Mouse (Mus musculus) heart, embryonic 14.5 days (tissue): ENCODE data around the gene Rps6kb1. TPM values are rescaled to one million over a fixed set of nuclear protein-coding genes. Genes with fewer than 3 reads are reported as not detected.
A peak's percentile ranks its signal among the peaks of the same experiment; 100 is the strongest.

ENCODE experiments used
- ATAC-seq: fragments of 200-750 bp; cut with Nextera tagmentation; 2 replicates; pipeline ENCODE4 v1.8.0; 2017; ENCODE audit warnings: low read depth, moderate TSS enrichment; ENCODE audit not compliant: insufficient number of reproducible peaks, insufficient read depth, low FRiP score
- H3K27ac ChIP-seq, 2 experiments: fragments of 200-500 bp in 1 of 2; fragments of 300-500 bp in 1 of 2; sonication (generic) in 1 of 2; replicated peaks in 1 of 2; 2 replicates each; pipeline ENCODE4 v1.5.1; 2012 to 2014; ENCODE audit warnings: low read depth in 2 of 2, low read length in 2 of 2, control low read depth in 1 of 2, mild to moderate bottlenecking in 1 of 2, mixed read lengths in 1 of 2; ENCODE audit not compliant: control insufficient read depth in 1 of 2, insufficient read depth in 1 of 2
- H3K27me3 ChIP-seq: fragments of 300-500 bp; sonication (generic); 2 replicates; pipeline ENCODE4 v1.6.1; 2014; ENCODE audit warnings: mild to moderate bottlenecking, low read length, control low read depth; ENCODE audit not compliant: control insufficient read depth, insufficient read depth
- H3K36me3 ChIP-seq: fragments of 300-500 bp; sonication (generic); 2 replicates; pipeline ENCODE4 v1.6.1; 2014; ENCODE audit warnings: mild to moderate bottlenecking, control low read depth, low read length, mixed read lengths; ENCODE audit not compliant: control insufficient read depth, insufficient read depth
- H3K4me1 ChIP-seq, 2 experiments: fragments of 200-500 bp in 1 of 2; fragments of 300-500 bp in 1 of 2; sonication (generic) in 1 of 2; 2 replicates each; pipeline ENCODE4 v1.6.1; 2012 to 2014; ENCODE audit warnings: low read length in 2 of 2, control low read depth in 1 of 2, mixed read lengths in 1 of 2; ENCODE audit not compliant: control insufficient read depth in 2 of 2, insufficient read depth in 2 of 2
- H3K4me2 ChIP-seq: fragments of 300-500 bp; sonication (generic); 2 replicates; pipeline ENCODE4 v1.6.1; 2014; ENCODE audit warnings: mild to moderate bottlenecking, low read length
- H3K4me3 ChIP-seq, 2 experiments: fragments of 200-500 bp in 1 of 2; fragments of 300-500 bp in 1 of 2; sonication (generic) in 1 of 2; 2 replicates each; pipeline ENCODE4 v1.5.1; 2012 to 2014; ENCODE audit warnings: low read length in 2 of 2, mild to moderate bottlenecking in 2 of 2, control low read depth in 1 of 2, low read depth in 1 of 2, moderate library complexity in 1 of 2; ENCODE audit not compliant: control insufficient read depth in 1 of 2, insufficient read depth in 1 of 2
- H3K9ac ChIP-seq: fragments of 300-500 bp; sonication (generic); 2 replicates; pipeline ENCODE4 v1.6.1; 2014; ENCODE audit warnings: mild to moderate bottlenecking, low read length
- H3K9me3 ChIP-seq: fragments of 300-500 bp; sonication (generic); 2 replicates; pipeline ENCODE4 v1.6.1; 2016; ENCODE audit warnings: low read length, control low read depth; ENCODE audit not compliant: control insufficient read depth
- WGBS: fragments of 180-500 bp; shearing (Covaris S2); extraction: QIAGEN DNeasy Blood & Tissue Kit; methylation state at CpG from one replicate; pipeline ENCODE4 v1.1.7; 2014; 5-methylcytosine and 5-hydroxymethylcytosine counted together
- polyA plus RNA-seq: library from polyadenylated mRNA; unstranded; fragments of >200 nt; fragmentation: Nextera tagmentation; extraction: Ambion mirVana; gene quantifications from 2 replicates; pipeline ENCODE4 v1.2.1, GENCODE M21; 2014

Gene Rps6kb1
- polyA plus RNA-seq, 1 experiment from 2014 or later: 34.8 TPM

DNA sequence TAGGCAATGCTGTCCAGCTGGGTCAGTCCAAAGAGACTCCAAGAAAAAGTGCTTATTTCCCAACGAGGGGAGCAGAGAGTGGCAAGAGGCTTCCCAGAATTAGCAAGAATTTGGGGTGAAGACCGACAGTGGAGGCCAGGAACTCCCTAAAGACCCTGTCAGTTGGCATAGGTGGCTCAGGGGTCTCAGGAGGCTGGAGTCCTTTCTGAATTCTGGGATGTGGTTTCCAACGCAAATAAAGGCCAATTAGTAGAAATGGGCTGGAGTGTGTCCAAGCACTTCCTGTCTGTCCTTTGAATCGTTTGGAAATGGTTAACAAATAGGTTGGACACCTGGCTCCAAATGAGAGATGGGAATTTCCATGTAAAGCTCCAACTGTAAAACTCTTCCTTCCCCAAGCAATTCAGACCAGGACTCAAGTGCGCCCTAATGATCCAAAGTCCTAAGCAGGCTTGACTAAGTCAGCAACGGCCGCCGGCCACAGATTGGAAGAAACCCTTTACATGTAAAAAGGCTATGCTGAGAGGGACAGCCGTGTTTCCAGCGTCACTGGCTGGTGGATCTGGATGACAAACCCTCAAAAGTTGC lies 35.2 kb upstream of the Rps6kb1 start:
- WGBS: 81% methylated on average over 10 of the region's 10 CpGs
- H3K4me2 ChIP-seq: no peak overlapping the region
- H3K4me3 ChIP-seq: no peak overlapping the region
- H3K36me3 ChIP-seq: peaks cover 6% of the 10 kb centered on the region; the same call in 1 of the 2 replicates
- peaks cover 20 to 37% of the 10 kb centered on the region in 2 experiments for H3K4me1 ChIP-seq
- no peaks in the 10 kb centered on the region for H3K27me3 ChIP-seq
- ATAC-seq: no peak
- H3K27ac ChIP-seq: no peak overlapping the region
- no peak overlapping the region for H3K9ac ChIP-seq
- H3K9me3 ChIP-seq: no peaks in the 10 kb centered on the region

DNA sequence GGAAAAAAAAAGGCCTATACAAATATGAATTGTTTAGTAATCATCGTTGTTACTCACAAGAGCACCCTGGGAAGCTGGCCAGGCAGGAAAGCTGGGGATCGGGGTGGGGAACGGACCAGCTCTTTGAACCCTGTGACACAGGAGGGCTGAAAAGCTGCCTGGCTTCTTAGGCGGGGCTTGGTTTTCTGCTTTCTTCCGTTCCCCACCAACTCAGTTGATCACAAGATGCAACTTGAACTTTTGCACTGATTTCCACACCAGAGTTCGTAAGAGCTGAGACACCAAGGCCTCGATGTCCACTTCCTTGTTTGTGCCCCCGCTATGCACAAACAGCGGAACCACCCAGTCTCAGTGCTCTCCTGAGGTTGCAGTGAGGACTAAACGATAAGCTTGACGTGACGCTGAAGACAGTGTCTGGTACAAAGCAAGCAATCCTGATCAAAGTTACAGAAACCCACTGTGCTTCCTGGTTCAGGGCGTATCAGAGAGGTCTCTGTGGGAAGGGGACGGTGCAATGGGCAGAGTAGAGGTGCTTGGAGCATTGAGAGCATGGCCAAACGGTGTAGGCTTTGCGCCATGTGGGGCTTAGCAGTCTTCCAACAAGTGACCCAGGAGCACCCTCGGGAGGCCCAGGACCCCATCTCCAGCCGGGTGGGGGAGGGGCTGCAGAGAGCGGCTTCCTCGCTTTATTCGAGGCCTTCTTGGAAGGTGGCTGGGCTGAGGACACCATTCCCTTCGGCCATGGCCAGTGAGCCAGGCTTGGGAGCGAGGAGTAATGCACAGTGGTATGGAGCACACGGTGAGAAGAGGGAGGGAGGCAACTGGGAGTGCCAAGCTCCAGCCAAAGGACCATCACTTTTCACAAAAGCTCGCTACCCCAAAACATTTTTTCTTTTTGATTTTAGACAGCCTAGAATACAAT lies 34.5 kb upstream of the Rps6kb1 start:
- no peak for ATAC-seq

DNA sequence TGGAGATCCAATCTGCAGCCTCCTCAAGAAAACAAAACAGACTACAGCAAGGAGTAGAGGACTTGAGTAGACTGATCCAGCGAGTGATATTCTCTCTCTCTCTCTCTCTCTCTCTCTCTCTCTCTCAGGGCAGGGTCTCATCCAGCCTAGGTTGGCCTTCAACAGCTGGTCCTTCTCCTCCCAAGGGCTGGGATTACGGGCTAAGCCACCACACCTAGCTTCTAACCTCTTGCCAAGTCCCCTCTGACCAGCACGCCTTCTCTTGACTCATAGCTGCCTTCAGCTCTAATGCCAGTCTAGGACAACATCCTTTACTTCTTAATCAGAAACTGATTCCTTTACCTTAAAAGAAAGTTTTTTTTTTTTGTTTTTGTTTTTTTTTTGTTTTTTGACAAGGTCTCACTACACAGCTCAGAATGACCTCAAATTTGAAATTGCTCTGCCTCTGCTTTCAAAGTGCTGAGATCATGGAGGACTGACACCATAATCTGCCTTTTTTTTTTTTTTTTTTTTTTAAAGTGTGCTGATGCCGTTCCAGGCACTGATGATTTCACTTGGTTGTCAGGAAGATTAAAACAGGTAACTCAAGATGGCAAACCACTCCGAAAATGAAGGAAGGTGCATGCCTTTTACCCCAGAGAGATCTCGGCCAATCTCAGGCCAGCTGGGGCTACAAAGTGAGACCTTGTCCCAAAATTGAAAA lies 33.7 kb upstream of the Rps6kb1 start:
- no peak overlapping the region for H3K4me2 ChIP-seq
- ATAC-seq: no peak
- H3K4me3 ChIP-seq: no peak overlapping the region
- H3K9ac ChIP-seq: no peak overlapping the region
- WGBS: 75% methylated on average over 6 of the region's 6 CpGs
- H3K27ac ChIP-seq: no peak overlapping the region; a peak in 1 of 4 replicates
- peaks cover 20 to 26% of the 10 kb centered on the region in 2 experiments for H3K4me1 ChIP-seq
- H3K9me3 ChIP-seq: no peaks in the 10 kb centered on the region
- H3K27me3 ChIP-seq: no peaks in the 10 kb centered on the region
- H3K36me3 ChIP-seq: no peaks in the 10 kb centered on the region

More for the DNA sequence above, 34.5 kb upstream of the Rps6kb1 start:
- Histone ChIP-seq H3K4me2 (no peak overlapping the region), H3K4me1 (peaks cover 20 to 31% of the 10 kb centered on the region in 2 experiments), H3K4me3 (no peak overlapping the region), H3K27ac (peak overlapping the region in 1 of 2 experiments; percentile 43; a peak in 2 of 4 replicates), H3K36me3 (no peaks in the 10 kb centered on the region), H3K27me3 (no peaks in the 10 kb centered on the region), H3K9ac (no peak overlapping the region), H3K9me3 (no peaks in the 10 kb centered on the region)
- WGBS: 62% methylated on average over 25 of the region's 25 CpGs

DNA sequence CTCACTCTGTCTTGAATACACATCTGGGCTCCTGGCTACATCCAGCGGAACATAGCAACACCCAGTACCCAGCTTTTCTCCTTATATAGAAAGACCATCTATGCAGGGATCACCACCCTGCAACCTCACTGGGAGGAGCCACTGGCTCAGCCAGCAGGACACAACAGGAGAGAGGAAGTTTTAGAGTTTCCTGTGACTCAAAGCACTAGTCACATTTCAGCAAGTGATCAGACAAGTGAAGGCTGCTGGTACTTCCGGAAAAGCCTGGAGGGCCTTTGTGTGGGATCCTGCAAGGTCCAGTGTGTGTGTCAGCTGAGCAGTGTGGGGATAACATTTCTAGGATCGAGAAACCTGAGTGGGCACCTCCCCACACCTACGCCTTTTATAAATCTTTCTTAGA lies 32.6 kb upstream of the Rps6kb1 start:
- H3K4me2 ChIP-seq: no peak overlapping the region
- H3K9me3 ChIP-seq: no peaks in the 10 kb centered on the region
- no peak overlapping the region for H3K4me3 ChIP-seq
- H3K27me3 ChIP-seq: no peaks in the 10 kb centered on the region
- no peaks in the 10 kb centered on the region for H3K36me3 ChIP-seq
- peak overlapping the region; percentile 66 to 69 for H3K27ac ChIP-seq
- no peak overlapping the region for H3K9ac ChIP-seq
- 35% methylated on average over 4 of the region's 4 CpGs for WGBS
- no peak for ATAC-seq
- H3K4me1 ChIP-seq: peaks cover 20 to 26% of the 10 kb centered on the region in 2 experiments

DNA sequence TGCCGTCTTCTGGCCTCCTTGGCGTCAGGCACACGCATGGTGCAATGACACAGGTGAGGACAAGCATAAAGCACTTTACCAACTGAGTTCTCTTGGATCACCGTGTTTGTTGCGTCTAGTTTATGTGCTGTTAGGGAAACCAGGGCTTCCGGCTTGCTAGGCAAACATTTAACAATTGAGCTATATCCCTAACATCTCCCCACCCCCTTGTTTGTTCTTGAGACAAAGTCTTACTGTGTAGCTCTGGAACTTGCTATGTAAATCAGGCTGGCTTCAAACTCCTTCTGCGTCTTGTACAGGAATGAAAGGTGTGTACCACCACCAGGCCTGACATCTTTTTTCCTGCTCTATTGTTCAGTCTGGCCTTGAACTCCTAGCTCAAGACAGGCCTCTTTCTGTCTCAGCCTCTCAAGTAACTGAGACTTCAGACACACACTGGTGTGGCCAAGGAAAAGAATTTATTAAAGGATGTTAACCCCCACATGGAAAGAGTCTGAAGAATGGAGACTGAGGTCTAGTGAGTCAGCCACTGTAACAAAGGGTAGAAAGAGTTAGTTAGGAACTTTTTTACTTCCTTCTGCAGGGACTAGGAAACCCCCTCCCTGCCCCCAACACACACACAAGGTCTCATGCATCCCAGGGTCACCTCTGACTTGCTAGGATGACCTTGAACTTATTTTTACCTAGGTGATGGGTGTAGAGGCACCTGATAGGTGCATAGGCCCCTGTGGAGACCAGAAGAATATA lies 31.2 kb upstream of the Rps6kb1 start:
- Histone ChIP-seq H3K4me2 (no peak overlapping the region), H3K4me1 (peaks cover 22 to 37% of the 10 kb centered on the region in 2 experiments), H3K9ac (no peak overlapping the region), H3K9me3 (no peaks in the 10 kb centered on the region), H3K27me3 (no peaks in the 10 kb centered on the region), H3K4me3 (no peak overlapping the region), H3K36me3 (no peaks in the 10 kb centered on the region), H3K27ac (no peak overlapping the region)
- 86% methylated on average over 7 of the region's 7 CpGs for WGBS
- ATAC-seq: no peak

DNA sequence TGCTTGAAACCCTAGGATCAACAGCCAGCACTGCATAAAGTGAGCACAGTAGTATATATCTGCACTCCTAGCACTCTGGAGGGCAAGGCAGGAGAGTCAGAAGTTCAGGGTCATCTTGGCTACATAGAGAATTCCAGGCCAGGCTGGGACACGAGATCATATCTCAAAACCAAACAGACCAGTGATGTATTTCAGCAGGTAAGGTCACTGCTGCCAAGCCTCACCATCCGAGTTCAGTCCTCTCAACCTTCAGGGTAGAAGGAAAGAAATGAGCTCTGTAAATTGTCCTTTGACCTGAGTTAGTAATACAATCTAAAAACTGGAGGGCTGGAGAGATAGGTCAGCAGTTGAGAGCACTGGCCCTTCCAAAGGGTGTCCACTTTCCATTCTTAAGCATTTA lies 29.8 kb upstream of the Rps6kb1 start:
- ATAC-seq: no peak
- Histone ChIP-seq H3K4me3 (no peak overlapping the region), H3K9me3 (no peaks in the 10 kb centered on the region), H3K27ac (no peak overlapping the region), H3K36me3 (no peaks in the 10 kb centered on the region), H3K9ac (no peak overlapping the region), H3K27me3 (no peaks in the 10 kb centered on the region), H3K4me1 (peaks cover 23 to 39% of the 10 kb centered on the region in 2 experiments), H3K4me2 (no peak overlapping the region)
- 34% methylated on average over 2 of the region's 2 CpGs for WGBS

DNA sequence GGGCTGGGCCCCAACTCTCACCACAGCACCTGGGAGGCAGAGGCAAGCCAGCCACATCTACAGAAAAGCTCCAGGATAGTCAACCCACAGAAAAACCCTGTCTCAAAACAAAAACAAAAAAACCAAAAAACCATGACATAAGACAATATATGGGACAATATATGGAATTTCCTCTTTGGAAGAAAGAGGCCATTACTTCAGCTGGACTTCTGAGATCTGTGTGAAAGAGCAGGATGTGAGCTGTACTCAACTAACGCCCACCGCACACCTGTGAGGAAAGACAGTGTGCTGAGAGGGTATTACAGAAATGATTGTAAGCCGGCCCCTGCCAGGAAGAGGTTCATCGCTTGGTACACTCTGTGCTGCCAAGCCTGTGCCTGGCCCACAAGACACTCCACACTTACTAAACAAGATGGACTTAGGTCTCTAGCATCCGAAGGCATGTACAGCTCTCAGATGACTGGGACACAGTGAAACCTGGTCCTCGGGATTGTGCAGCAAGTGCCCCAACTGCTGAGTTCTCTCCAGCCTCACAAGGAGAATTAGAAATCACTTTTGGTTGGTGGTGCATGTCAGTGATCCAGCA lies 29.1 kb upstream of the Rps6kb1 start:
- H3K9me3 ChIP-seq: no peaks in the 10 kb centered on the region
- H3K9ac ChIP-seq: no peak overlapping the region
- no peak overlapping the region for H3K4me3 ChIP-seq
- H3K36me3 ChIP-seq: no peaks in the 10 kb centered on the region
- 83% methylated on average over 6 of the region's 6 CpGs for WGBS
- H3K27ac ChIP-seq: no peak overlapping the region
- no peak overlapping the region for H3K4me2 ChIP-seq
- no peak for ATAC-seq
- peaks cover 17 to 33% of the 10 kb centered on the region in 2 experiments for H3K4me1 ChIP-seq
- no peaks in the 10 kb centered on the region for H3K27me3 ChIP-seq
